Mouse (Mus musculus) lung, postnatal 0 days (tissue): ENCODE results near the gene Mtm1. TPM values are rescaled to one million over a fixed set of nuclear protein-coding genes. Genes with fewer than 3 reads are reported as not detected.

Experiments used
- ATAC-seq: fragments of 200-750 bp; cut with Nextera tagmentation; 2 replicates; pipeline ENCODE4 v1.8.0; 2017; ENCODE audit warnings: moderate library complexity
- DNase-seq: peaks from one replicate; pipeline ENCODE4 v3.0.0-alpha.2; 2016; ENCODE audit warnings: low spot score
- H3K27ac ChIP-seq: fragments of 300-500 bp; sonication (generic); 2 replicates; pipeline ENCODE4 v1.5.1; 2014; ENCODE audit warnings: antibody characterized with exemption, mild to moderate bottlenecking, low read length, mixed read lengths
- H3K27me3 ChIP-seq: fragments of 300-500 bp; sonication (generic); replicated peaks from 2 replicates; pipeline ENCODE4 v1.6.1; 2014; ENCODE audit warnings: low read length, mixed read lengths; ENCODE audit not compliant: insufficient read depth
- H3K36me3 ChIP-seq: fragments of 300-500 bp; sonication (generic); 2 replicates; pipeline ENCODE4 v1.6.1; 2014; ENCODE audit warnings: low read length, mixed read lengths; ENCODE audit not compliant: insufficient read depth
- H3K4me1 ChIP-seq: fragments of 300-500 bp; sonication (generic); 2 replicates; pipeline ENCODE4 v1.6.1; 2014; ENCODE audit warnings: antibody characterized with exemption, low read depth, low read length, mixed read lengths; ENCODE audit not compliant: insufficient read depth
- H3K4me2 ChIP-seq: fragments of 300-500 bp; sonication (generic); replicated peaks from 2 replicates; pipeline ENCODE4 v1.6.1; 2014; ENCODE audit warnings: low read depth, mild to moderate bottlenecking, low read length, moderate library complexity, mixed read lengths
- H3K4me3 ChIP-seq: fragments of 300-500 bp; sonication (generic); 2 replicates; pipeline ENCODE4 v1.5.1; 2014; ENCODE audit warnings: low read depth, low read length
- H3K9ac ChIP-seq: fragments of 300-500 bp; sonication (generic); replicated peaks from 2 replicates; pipeline ENCODE4 v1.6.1; 2014; ENCODE audit warnings: low read depth, mild to moderate bottlenecking
- H3K9me3 ChIP-seq: fragments of 300-500 bp; sonication (generic); 2 replicates; pipeline ENCODE4 v1.6.1; 2016; ENCODE audit warnings: low read length, mixed read lengths
- CTCF ChIP-seq: IDR thresholded peaks from 2 replicates; pipeline ENCODE4 v1.5.1; 2016; ENCODE audit warnings: antibody characterized with exemption, mild to moderate bottlenecking
- EP300 ChIP-seq: IDR thresholded peaks from 2 replicates; pipeline ENCODE4 v1.6.1; 2016; ENCODE audit warnings: antibody characterized with exemption, mild to moderate bottlenecking, control low read depth
- WGBS: fragments of 180-500 bp; shearing (Covaris S2); extraction: QIAGEN DNeasy Blood & Tissue Kit; methylation state at CpG from one replicate; pipeline ENCODE4 v1.1.7; 2014; 5-methylcytosine and 5-hydroxymethylcytosine counted together
- polyA plus RNA-seq: library from polyadenylated mRNA; unstranded; fragments of >200 nt; fragmentation: Nextera tagmentation; extraction: Ambion mirVana; gene quantifications from 2 replicates; pipeline ENCODE4 v1.2.1, GENCODE M21; 2015

Gene Mtm1
- polyA plus RNA-seq, 1 experiment from 2014 or later, result 8.4 TPM

DNA sequence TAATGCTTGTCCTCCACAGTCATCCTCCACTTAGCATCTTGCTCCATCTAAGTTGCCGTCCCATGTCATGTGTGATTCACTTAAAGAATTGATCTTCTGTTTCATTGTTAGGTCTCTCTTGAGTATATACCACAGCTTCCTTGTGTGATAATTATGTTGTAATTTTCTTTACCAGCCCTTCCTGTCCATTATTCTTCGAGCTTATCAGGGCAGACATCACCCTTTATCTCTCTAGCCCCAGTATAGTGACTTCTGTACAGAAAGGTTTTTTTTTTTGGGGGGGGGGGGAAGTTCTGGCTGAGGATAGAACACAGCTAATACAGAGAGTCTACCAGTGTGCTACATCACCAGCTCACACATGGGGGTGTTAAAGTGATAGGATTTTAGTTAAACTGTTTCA, 53.7 kb downstream of the Mtm1 start:
- no peaks in the 10 kb centered on the region for H3K27me3 ChIP-seq
- ATAC-seq (peak; percentile 48; the same call in 1 of the 2 replicates), DNase-seq (no peak)
- H3K27ac ChIP-seq, result no peak overlapping the region
- H3K36me3 ChIP-seq, result no peaks in the 10 kb centered on the region
- no peak overlapping the region for H3K4me3 ChIP-seq
- H3K4me2 ChIP-seq, result no peak overlapping the region
- no peaks in the 10 kb centered on the region for H3K4me1 ChIP-seq
- no peaks in the 10 kb centered on the region for H3K9me3 ChIP-seq
- WGBS, result 54% methylated on average over 2 of the region's 2 CpGs
- H3K9ac ChIP-seq, result no peak overlapping the region
- TF ChIP-seq EP300 (0 out of 2 replicates have a peak, but pooled peaks have one; percentile 15), CTCF (no peak)

- Histone ChIP-seq H3K9me3 (no peaks in the 10 kb centered on the region), H3K27ac (no peak overlapping the region), H3K4me2 (no peak overlapping the region), H3K36me3 (no peaks in the 10 kb centered on the region), H3K4me1 (no peaks in the 10 kb centered on the region), H3K9ac (no peak overlapping the region), H3K27me3 (no peaks in the 10 kb centered on the region), H3K4me3 (no peak overlapping the region)
- 57% methylated on average over 1 of the region's 1 CpGs for WGBS
- DNase-seq, result no peak
- ATAC-seq, result no peak
- TF ChIP-seq EP300 (no peak), CTCF (no peak)
These were observed 58.4 kb downstream of the Mtm1 start for GRCm38 (mm10) chrX:71268972-71269371.

DNA sequence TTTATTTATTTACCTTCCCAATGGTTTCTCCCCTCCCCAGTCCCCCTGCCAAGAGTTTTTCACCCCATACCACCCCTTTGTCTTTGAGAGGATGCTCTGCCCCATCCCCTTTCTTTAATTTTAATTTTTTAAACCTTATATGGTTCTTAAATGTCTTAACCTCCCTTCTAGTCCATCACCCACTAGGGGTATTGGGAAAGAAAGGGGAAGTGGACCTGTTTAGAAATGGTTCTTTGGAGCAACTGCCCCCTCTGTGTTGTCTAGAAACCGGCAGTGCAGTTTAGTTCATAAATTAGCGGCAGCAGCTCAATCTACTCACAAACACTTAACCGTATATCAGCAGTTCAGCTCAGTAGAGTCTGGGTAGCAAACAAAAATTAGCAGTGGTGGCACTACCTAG, 63.6 kb downstream of the Mtm1 start:
- Histone ChIP-seq H3K4me3 (no peak overlapping the region), H3K9me3 (no peaks in the 10 kb centered on the region), H3K36me3 (no peaks in the 10 kb centered on the region), H3K4me2 (no peak overlapping the region), H3K27me3 (no peaks in the 10 kb centered on the region), H3K9ac (no peak overlapping the region), H3K4me1 (no peaks in the 10 kb centered on the region), H3K27ac (no peak overlapping the region)
- ATAC-seq, result no peak
- no peak for DNase-seq
- TF ChIP-seq EP300, result no peak
- TF ChIP-seq CTCF, result no peak
- WGBS, result 77% methylated on average over 3 of the region's 3 CpGs

DNA sequence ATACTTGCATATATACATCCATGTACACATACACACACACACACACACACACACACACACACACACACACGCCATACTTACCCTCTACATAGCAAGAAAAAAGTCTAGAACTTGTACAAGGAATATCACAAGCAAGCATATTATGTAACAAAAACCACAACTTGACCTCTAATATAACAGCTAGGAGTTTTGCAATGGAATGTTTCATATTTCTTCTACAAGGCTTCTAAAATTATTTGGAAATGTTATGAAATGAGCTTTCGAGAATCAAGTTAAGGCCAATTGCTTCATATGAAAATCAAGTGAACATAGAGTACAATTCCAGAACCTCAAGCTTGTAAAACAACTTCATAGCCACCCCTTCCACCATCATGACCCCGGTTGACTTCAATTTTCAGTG, 74.9 kb downstream of the Mtm1 start:
- peak; percentile 69 for DNase-seq
- WGBS, result 59% methylated on average over 3 of the region's 3 CpGs
- H3K36me3 ChIP-seq, result no peaks in the 10 kb centered on the region

GRCm38 (mm10) chrX:71287088-71287487, 76.5 kb downstream of the Mtm1 start:
- Histone ChIP-seq H3K9ac (no peak overlapping the region), H3K27me3 (no peaks in the 10 kb centered on the region), H3K4me3 (no peak overlapping the region), H3K9me3 (no peaks in the 10 kb centered on the region), H3K4me2 (no peak overlapping the region), H3K36me3 (no peaks in the 10 kb centered on the region), H3K27ac (no peak overlapping the region), H3K4me1 (no peaks in the 10 kb centered on the region)
- ATAC-seq (no peak), DNase-seq (no peak)
- 89% methylated on average over 7 of the region's 7 CpGs for WGBS
- no peak for TF ChIP-seq CTCF
- no peak for TF ChIP-seq EP300

More for the DNA sequence above, 74.9 kb downstream of the Mtm1 start:
- no peak overlapping the region for H3K4me2 ChIP-seq
- no peaks in the 10 kb centered on the region for H3K4me1 ChIP-seq
- H3K9ac ChIP-seq, result no peak overlapping the region
- H3K27ac ChIP-seq, result no peak overlapping the region
- no peaks in the 10 kb centered on the region for H3K9me3 ChIP-seq
- peak; percentile 26 for ATAC-seq
- H3K27me3 ChIP-seq, result 0 out of 2 replicates have a peak, but pooled peaks cover 3% of the 10 kb centered on the region
- no peak overlapping the region for H3K4me3 ChIP-seq
- peak; percentile 53 for TF ChIP-seq EP300
- no peak for TF ChIP-seq CTCF

DNA sequence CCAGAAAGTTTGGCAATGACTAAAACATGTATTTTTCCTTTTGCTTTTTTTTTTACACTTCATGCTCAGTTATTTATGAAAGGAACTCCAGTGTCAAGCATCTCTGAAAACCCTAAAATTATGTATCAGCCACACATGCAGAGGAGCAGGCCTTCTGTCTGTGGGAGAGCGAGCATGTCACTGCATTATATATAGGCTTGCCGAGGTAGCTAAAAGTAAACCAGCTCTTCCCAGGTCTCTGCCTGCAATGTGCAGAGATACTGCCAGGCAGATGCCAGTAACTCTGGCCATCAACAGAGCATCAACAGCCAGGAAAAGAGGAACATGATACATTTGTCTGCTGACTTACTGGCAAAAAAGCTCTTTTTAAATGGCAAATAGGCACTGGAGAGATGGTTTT, 83.6 kb downstream of the Mtm1 start:
- Histone ChIP-seq H3K27ac (no peak overlapping the region), H3K4me1 (no peaks in the 10 kb centered on the region), H3K4me3 (no peak overlapping the region), H3K36me3 (no peaks in the 10 kb centered on the region), H3K4me2 (no peak overlapping the region), H3K9ac (no peak overlapping the region), H3K27me3 (no peaks in the 10 kb centered on the region), H3K9me3 (no peaks in the 10 kb centered on the region)
- TF ChIP-seq CTCF (no peak), EP300 (no peak)
- WGBS, result 87% methylated on average over 2 of the region's 2 CpGs
- ATAC-seq, result no peak
- DNase-seq, result no peak

DNA sequence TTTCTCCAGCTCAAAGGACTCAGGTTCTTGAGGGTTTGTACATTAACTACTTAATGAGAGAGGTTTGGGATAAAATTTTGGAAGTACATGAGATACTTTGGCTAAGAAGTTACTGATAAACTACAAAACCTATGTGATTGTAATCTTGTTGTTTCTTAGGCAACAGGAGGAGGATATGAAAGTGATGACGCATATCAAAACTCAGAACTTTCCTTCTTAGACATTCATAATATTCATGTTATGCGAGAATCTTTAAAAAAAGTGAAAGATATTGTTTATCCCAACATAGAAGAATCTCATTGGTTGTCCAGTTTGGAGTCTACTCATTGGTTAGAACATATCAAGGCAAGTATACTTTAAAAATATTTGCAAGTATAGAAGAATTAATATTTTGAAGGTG, 85.4 kb downstream of the Mtm1 start:
- TF ChIP-seq EP300, result no peak
- TF ChIP-seq CTCF, result no peak
- WGBS, result 87% methylated on average over 2 of the region's 2 CpGs
- no peaks in the 10 kb centered on the region for H3K9me3 ChIP-seq

More for the DNA sequence above, 85.4 kb downstream of the Mtm1 start:
- no peak overlapping the region for H3K9ac ChIP-seq
- ATAC-seq (no peak), DNase-seq (no peak)
- H3K4me1 ChIP-seq, result no peaks in the 10 kb centered on the region
- H3K4me3 ChIP-seq, result no peak overlapping the region
- no peak overlapping the region for H3K27ac ChIP-seq
- no peak overlapping the region for H3K4me2 ChIP-seq
- H3K36me3 ChIP-seq, result no peaks in the 10 kb centered on the region
- no peaks in the 10 kb centered on the region for H3K27me3 ChIP-seq
